Mouse (Mus musculus) stomach, postnatal 0 days (tissue): ENCODE results near the gene Stat6.

Experiments used
- CTCF ChIP-seq: IDR thresholded peaks from 2 replicates; pipeline ENCODE4 v1.5.1; 2016; ENCODE audit warnings: antibody characterized with exemption, low read depth, mild to moderate bottlenecking, moderate library complexity
- EP300 ChIP-seq: optimal IDR thresholded peaks from 2 replicates; pipeline ENCODE3; 2016; ENCODE audit warnings: antibody characterized with exemption

GRCm38 (mm10) chr10:127674794-127675522 is 32.2 kb downstream of the Stat6 start:
- TF ChIP-seq CTCF, result peak; percentile 99
- no peak for TF ChIP-seq EP300
